Mouse (Mus musculus) hindbrain, embryonic 16.5 days (tissue): ENCODE results near the gene Usp29. TPM values are rescaled to one million over a fixed set of nuclear protein-coding genes. Genes with fewer than 3 reads are reported as not detected.
A peak's percentile ranks its signal among the peaks of the same experiment; 100 is the strongest.

Experiments used
- ATAC-seq: fragments of 200-750 bp; cut with Nextera tagmentation; 2 replicates; pipeline ENCODE4 v1.8.0; 2017; ENCODE audit warnings: moderate TSS enrichment, moderate library complexity
- H3K27ac ChIP-seq: fragments of 300-500 bp; sonication (generic); 2 replicates; pipeline ENCODE4 v1.5.1; 2014; ENCODE audit warnings: low read depth, mild to moderate bottlenecking, control low read depth, low read length, moderate library complexity
- H3K27me3 ChIP-seq: fragments of 300-500 bp; sonication (generic); replicated peaks from 2 replicates; pipeline ENCODE4 v1.6.1; 2014; ENCODE audit warnings: low read length; ENCODE audit not compliant: control insufficient read depth, insufficient read depth
- H3K36me3 ChIP-seq: fragments of 300-500 bp; sonication (generic); 2 replicates; pipeline ENCODE4 v1.6.1; 2014; ENCODE audit warnings: mild to moderate bottlenecking, low read length, moderate library complexity, mixed read lengths; ENCODE audit not compliant: control insufficient read depth, insufficient read depth
- H3K4me1 ChIP-seq: fragments of 300-500 bp; sonication (generic); 2 replicates; pipeline ENCODE4 v1.6.1; 2014; ENCODE audit warnings: low read depth, low read length; ENCODE audit not compliant: control insufficient read depth, insufficient read depth
- H3K4me2 ChIP-seq: fragments of 300-500 bp; sonication (generic); 2 replicates; pipeline ENCODE4 v1.6.1; 2014; ENCODE audit warnings: mild to moderate bottlenecking, low read length, control low read depth, moderate library complexity
- H3K4me3 ChIP-seq: fragments of 300-500 bp; sonication (generic); 2 replicates; pipeline ENCODE4 v1.5.1; 2014; ENCODE audit warnings: mild to moderate bottlenecking, low read length, control low read depth, moderate library complexity
- H3K9ac ChIP-seq: fragments of 300-500 bp; sonication (generic); 2 replicates; pipeline ENCODE4 v1.6.1; 2014; ENCODE audit warnings: low read depth, mild to moderate bottlenecking, control low read depth, low read length, moderate library complexity
- H3K9me3 ChIP-seq: fragments of 300-500 bp; sonication (generic); 2 replicates; pipeline ENCODE4 v1.6.1; 2014; ENCODE audit warnings: mild to moderate bottlenecking, low read length, moderate library complexity; ENCODE audit not compliant: control insufficient read depth
- WGBS: fragments of 180-500 bp; shearing (Covaris S2); extraction: QIAGEN DNeasy Blood & Tissue Kit; methylation state at CpG from one replicate; pipeline ENCODE4 v1.1.7; 2014; 5-methylcytosine and 5-hydroxymethylcytosine counted together
- polyA plus RNA-seq: library from polyadenylated mRNA; unstranded; fragments of >200 nt; fragmentation: Nextera tagmentation; extraction: Ambion mirVana; gene quantifications from 2 replicates; pipeline ENCODE4 v1.2.1, GENCODE M21; 2015

Usp29 gene
- polyA plus RNA-seq, 1 experiment from 2014 or later, result 31.3 TPM

GRCm38 (mm10) chr7:6779172-6779571, 48.8 kb downstream of the Usp29 start:
- H3K27me3 ChIP-seq, result no peaks in the 10 kb centered on the region
- H3K9ac ChIP-seq, result no peak overlapping the region
- no peak for ATAC-seq
- no peak overlapping the region for H3K4me2 ChIP-seq
- peaks cover 15% of the 10 kb centered on the region for H3K4me1 ChIP-seq
- H3K27ac ChIP-seq, result no peak overlapping the region
- H3K36me3 ChIP-seq, result no peaks in the 10 kb centered on the region
- no peak overlapping the region for H3K4me3 ChIP-seq
- H3K9me3 ChIP-seq, result no peaks in the 10 kb centered on the region
- WGBS, result 89% methylated on average over 5 of the region's 5 CpGs

- Histone ChIP-seq H3K27ac (peak overlapping the region; percentile 52), H3K4me3 (no peak overlapping the region), H3K9me3 (no peaks in the 10 kb centered on the region), H3K36me3 (no peaks in the 10 kb centered on the region), H3K4me2 (no peak overlapping the region), H3K27me3 (no peaks in the 10 kb centered on the region), H3K4me1 (peaks cover 15% of the 10 kb centered on the region), H3K9ac (no peak overlapping the region)
- peak; percentile 44 for ATAC-seq
- 25% methylated on average over 11 of the region's 11 CpGs for WGBS
These were observed 51.2 kb downstream of the Usp29 start for GRCm38 (mm10) chr7:6781541-6781940.

- Histone ChIP-seq H3K36me3 (no peaks in the 10 kb centered on the region), H3K27me3 (no peaks in the 10 kb centered on the region), H3K9me3 (no peaks in the 10 kb centered on the region), H3K27ac (no peak overlapping the region), H3K4me2 (no peak overlapping the region), H3K9ac (no peak overlapping the region), H3K4me3 (no peak overlapping the region), H3K4me1 (peaks cover 7% of the 10 kb centered on the region; the same call in 1 of the 2 replicates)
- 40% methylated on average over 8 of the region's 8 CpGs for WGBS
- peak; percentile 19; the same call in 1 of the 2 replicates for ATAC-seq
These were observed 54.1 kb downstream of the Usp29 start for GRCm38 (mm10) chr7:6784340-6785073.

GRCm38 (mm10) chr7:6787000-6787399, 56.6 kb downstream of the Usp29 start:
- Histone ChIP-seq H3K4me2 (no peak overlapping the region), H3K27ac (no peak overlapping the region), H3K9ac (no peak overlapping the region), H3K9me3 (no peaks in the 10 kb centered on the region), H3K36me3 (no peaks in the 10 kb centered on the region), H3K4me3 (no peak overlapping the region), H3K27me3 (no peaks in the 10 kb centered on the region), H3K4me1 (0 out of 2 replicates have a peak, but pooled peaks cover under 1% of the 10 kb centered on the region)
- 91% methylated on average over 2 of the region's 2 CpGs for WGBS
- no peak for ATAC-seq

- no peak overlapping the region for H3K4me3 ChIP-seq
- ATAC-seq, result no peak
- no peaks in the 10 kb centered on the region for H3K36me3 ChIP-seq
- no peaks in the 10 kb centered on the region for H3K27me3 ChIP-seq
- no peaks in the 10 kb centered on the region for H3K9me3 ChIP-seq
- H3K4me1 ChIP-seq, result no peaks in the 10 kb centered on the region
- H3K4me2 ChIP-seq, result no peak overlapping the region
- no peak overlapping the region for H3K9ac ChIP-seq
- WGBS, result 95% methylated on average over 2 of the region's 2 CpGs
- H3K27ac ChIP-seq, result no peak overlapping the region
These were observed 57.7 kb downstream of the Usp29 start for GRCm38 (mm10) chr7:6788101-6788500.

- Histone ChIP-seq H3K27ac (no peak overlapping the region), H3K4me1 (no peaks in the 10 kb centered on the region), H3K4me3 (no peak overlapping the region), H3K4me2 (no peak overlapping the region), H3K9me3 (no peaks in the 10 kb centered on the region), H3K27me3 (no peaks in the 10 kb centered on the region), H3K9ac (no peak overlapping the region), H3K36me3 (no peaks in the 10 kb centered on the region)
- 89% methylated on average over 9 of the region's 9 CpGs for WGBS
- no peak for ATAC-seq
These were observed 61.1 kb downstream of the Usp29 start for GRCm38 (mm10) chr7:6791286-6792065.

- Histone ChIP-seq H3K27me3 (no peaks in the 10 kb centered on the region), H3K9ac (no peak overlapping the region), H3K27ac (no peak overlapping the region), H3K9me3 (no peaks in the 10 kb centered on the region), H3K36me3 (no peaks in the 10 kb centered on the region), H3K4me2 (no peak overlapping the region), H3K4me3 (no peak overlapping the region), H3K4me1 (no peaks in the 10 kb centered on the region)
- 61% methylated on average over 6 of the region's 6 CpGs for WGBS
- no peak for ATAC-seq
These were observed 62.9 kb downstream of the Usp29 start for GRCm38 (mm10) chr7:6793240-6793639.

- no peak overlapping the region for H3K9ac ChIP-seq
- no peaks in the 10 kb centered on the region for H3K9me3 ChIP-seq
- 82% methylated on average over 3 of the region's 3 CpGs for WGBS
- no peaks in the 10 kb centered on the region for H3K4me1 ChIP-seq
- no peak overlapping the region for H3K4me3 ChIP-seq
- no peaks in the 10 kb centered on the region for H3K27me3 ChIP-seq
- no peak for ATAC-seq
- H3K4me2 ChIP-seq, result no peak overlapping the region
- no peaks in the 10 kb centered on the region for H3K36me3 ChIP-seq
- H3K27ac ChIP-seq, result no peak overlapping the region
These were observed 63.4 kb downstream of the Usp29 start for GRCm38 (mm10) chr7:6793811-6794210.

- Histone ChIP-seq H3K9ac (no peak overlapping the region), H3K4me2 (no peak overlapping the region), H3K9me3 (no peaks in the 10 kb centered on the region), H3K27me3 (no peaks in the 10 kb centered on the region), H3K36me3 (no peaks in the 10 kb centered on the region), H3K4me3 (no peak overlapping the region), H3K4me1 (no peaks in the 10 kb centered on the region), H3K27ac (no peak overlapping the region)
- 70% methylated on average over 2 of the region's 2 CpGs for WGBS
- ATAC-seq, result no peak
These were observed 67.0 kb downstream of the Usp29 start for GRCm38 (mm10) chr7:6797408-6797807.
